ENCODE assay signal across 11 mouse cellular contexts in the genomic region with DNA sequence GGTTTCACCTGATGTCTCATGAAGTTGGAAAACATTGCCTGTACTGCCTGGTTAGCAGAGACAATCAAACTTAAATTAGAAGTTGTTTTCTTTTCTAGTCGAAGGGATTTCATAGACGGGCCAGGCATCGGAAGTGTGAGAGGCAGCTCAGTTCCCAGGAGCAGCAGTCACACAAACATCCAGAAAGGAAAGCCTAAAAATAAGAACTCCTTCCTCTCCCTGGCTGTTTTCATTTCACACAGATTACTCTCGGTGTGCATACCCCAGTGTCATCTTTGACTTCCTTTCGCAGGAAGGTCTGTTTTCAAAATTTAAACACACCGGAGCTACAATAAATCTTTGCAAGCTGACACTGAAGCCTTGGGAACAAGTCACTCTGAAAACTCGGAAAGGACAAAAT.
DNase-seq lines count a peak whose midpoint lies in the region; ATAC-seq lines count a peak whose summit lies in the region.
"Had no signal": no experiment of that assay in that cellular context is flagged by ENCODE, and none has a peak within 500 bp of the region (broad histone marks: within the 10 kb centered on the region; RNA-seq: fewer than 3 reads in every experiment).

No protein-coding gene starts in this region.

- H3K9me3 ChIP-seq in intestine, embryonic 16.5 days (ENCODE audit: control insufficient read depth, low read length): no peaks in the 10 kb centered on the region
- H3K9me3 ChIP-seq in intestine, embryonic 15.5 days: no peaks in the 10 kb centered on the region
- H3K9me3 ChIP-seq in heart, embryonic 14.5 days (ENCODE audit: control insufficient read depth, low read length): no peaks in the 10 kb centered on the region
- H3K9me3 ChIP-seq in kidney, embryonic 15.5 days (replicated peaks): no peaks in the 10 kb centered on the region
- H3K9me3 ChIP-seq in stomach, embryonic 15.5 days: no peaks in the 10 kb centered on the region
- H3K9me3 ChIP-seq: forebrain, embryonic 12.5 days; liver, embryonic 13.5 days; midbrain, embryonic 12.5 days had no signal

- H3K9ac ChIP-seq in intestine, embryonic 16.5 days (ENCODE audit: low read depth, low read length): no peak overlapping the region
- H3K9ac ChIP-seq in intestine, embryonic 15.5 days: no peak overlapping the region
- no peak overlapping the region for H3K9ac ChIP-seq in heart, embryonic 14.5 days (ENCODE audit: low read length)
- no peak overlapping the region for H3K9ac ChIP-seq in kidney, embryonic 15.5 days
- H3K9ac ChIP-seq in stomach, embryonic 15.5 days: no peak overlapping the region
- H3K9ac ChIP-seq: forebrain, embryonic 12.5 days; liver, embryonic 13.5 days; midbrain, embryonic 12.5 days had no signal

- no peaks in the 10 kb centered on the region for H3K4me1 ChIP-seq in intestine, embryonic 16.5 days (ENCODE audit: control insufficient read depth, insufficient read depth, low read length)
- no peaks in the 10 kb centered on the region for H3K4me1 ChIP-seq in intestine, embryonic 15.5 days (replicated peaks)
- H3K4me1 ChIP-seq in heart, embryonic 14.5 days (ENCODE audit: control insufficient read depth in 2 of 2, insufficient read depth in 2 of 2, low read length in 2 of 2): peaks cover 0 to under 1% of the 10 kb centered on the region in 2 experiments; a peak in 1 of 4 replicates
- 0 out of 2 replicates have a peak, but pooled peaks cover 5% of the 10 kb centered on the region for H3K4me1 ChIP-seq in kidney, embryonic 15.5 days
- H3K4me1 ChIP-seq in stomach, embryonic 15.5 days: no peaks in the 10 kb centered on the region
- H3K4me1 ChIP-seq: forebrain, embryonic 12.5 days; liver, embryonic 13.5 days; midbrain, embryonic 12.5 days had no signal

- H3K27ac ChIP-seq in intestine, embryonic 16.5 days (ENCODE audit: low read length): 0 out of 2 replicates have a peak overlapping the region, but pooled peaks have one; percentile 16
- H3K27ac ChIP-seq in intestine, embryonic 15.5 days: no peak overlapping the region
- peak overlapping the region in 1 of 2 experiments; percentile 25; a peak in 1 of 4 replicates for H3K27ac ChIP-seq in heart, embryonic 14.5 days (replicated peaks in 1 of 2; ENCODE audit: control insufficient read depth in 1 of 2, insufficient read depth in 1 of 2, low read depth in 2 of 2, low read length in 2 of 2)
- peak overlapping the region; percentile 59; the same call in 1 of the 2 replicates for H3K27ac ChIP-seq in kidney, embryonic 15.5 days
- peak overlapping the region; percentile 28; the same call in 1 of the 2 replicates for H3K27ac ChIP-seq in stomach, embryonic 15.5 days
- H3K27ac ChIP-seq: forebrain, embryonic 12.5 days; liver, embryonic 13.5 days; midbrain, embryonic 12.5 days had no signal

- H3K36me3 ChIP-seq in intestine, embryonic 16.5 days (ENCODE audit: control insufficient read depth, insufficient read depth, low read length): no peaks in the 10 kb centered on the region
- H3K36me3 ChIP-seq in intestine, embryonic 15.5 days: no peaks in the 10 kb centered on the region
- no peaks in the 10 kb centered on the region for H3K36me3 ChIP-seq in heart, embryonic 14.5 days (ENCODE audit: control insufficient read depth, insufficient read depth, low read length)
- H3K36me3 ChIP-seq in kidney, embryonic 15.5 days: no peaks in the 10 kb centered on the region
- H3K36me3 ChIP-seq in stomach, embryonic 15.5 days: no peaks in the 10 kb centered on the region
- H3K36me3 ChIP-seq: forebrain, embryonic 12.5 days; liver, embryonic 13.5 days; midbrain, embryonic 12.5 days had no signal

- H3K27me3 ChIP-seq in intestine, embryonic 16.5 days (replicated peaks; ENCODE audit: control insufficient read depth, insufficient read depth, low read length): no peaks in the 10 kb centered on the region
- no peaks in the 10 kb centered on the region for H3K27me3 ChIP-seq in intestine, embryonic 15.5 days (replicated peaks)
- no peaks in the 10 kb centered on the region for H3K27me3 ChIP-seq in heart, embryonic 14.5 days (ENCODE audit: control insufficient read depth, insufficient read depth, low read length)
- no peaks in the 10 kb centered on the region for H3K27me3 ChIP-seq in kidney, embryonic 15.5 days
- no peaks in the 10 kb centered on the region for H3K27me3 ChIP-seq in stomach, embryonic 15.5 days (replicated peaks)
- H3K27me3 ChIP-seq: forebrain, embryonic 12.5 days; liver, embryonic 13.5 days; midbrain, embryonic 12.5 days had no signal

- DNase-seq in spleen, postnatal 10 days (ENCODE audit: low spot score in 2 of 2): no peak
- DNase-seq in T-cell, adult 2 months (ENCODE audit: low spot score): no peak
- DNase-seq: liver, embryonic 13.5 days; thymus, postnatal 36 days had no signal

- H3K4me2 ChIP-seq in intestine, embryonic 16.5 days (ENCODE audit: low read depth, low read length): no peak overlapping the region
- no peak overlapping the region for H3K4me2 ChIP-seq in intestine, embryonic 15.5 days (replicated peaks)
- 0 out of 2 replicates have a peak overlapping the region, but pooled peaks have one; percentile 4 for H3K4me2 ChIP-seq in heart, embryonic 14.5 days (ENCODE audit: low read length)
- H3K4me2 ChIP-seq in kidney, embryonic 15.5 days: peak overlapping the region; percentile 20; the same call in 1 of the 2 replicates
- H3K4me2 ChIP-seq in stomach, embryonic 15.5 days: no peak overlapping the region
- H3K4me2 ChIP-seq: forebrain, embryonic 12.5 days; liver, embryonic 13.5 days; midbrain, embryonic 12.5 days had no signal

- ATAC-seq in intestine, embryonic 16.5 days: peak; percentile 59; the same call in 1 of the 2 replicates
- ATAC-seq in intestine, embryonic 15.5 days: no peak
- ATAC-seq in heart, embryonic 14.5 days (ENCODE audit: insufficient number of reproducible peaks, insufficient read depth, low FRiP score, low read depth): no peak; the same call in 1 of the 2 replicates
- ATAC-seq in kidney, embryonic 15.5 days (replicated peaks; ENCODE audit: low FRiP score): peak; percentile 29; the same call in 1 of the 2 replicates
- ATAC-seq in stomach, embryonic 15.5 days (ENCODE audit: insufficient read depth, low FRiP score, low read depth): no peak

- H3K4me3 ChIP-seq in intestine, embryonic 16.5 days (ENCODE audit: low read length): no peak overlapping the region
- H3K4me3 ChIP-seq in intestine, embryonic 15.5 days (replicated peaks): no peak overlapping the region
- no peak overlapping the region for H3K4me3 ChIP-seq in heart, embryonic 14.5 days (ENCODE audit: control insufficient read depth in 1 of 2, insufficient read depth in 1 of 2, low read depth in 1 of 2, low read length in 2 of 2)
- H3K4me3 ChIP-seq in kidney, embryonic 15.5 days (replicated peaks): no peak overlapping the region
- H3K4me3 ChIP-seq in stomach, embryonic 15.5 days (replicated peaks): no peak overlapping the region
- H3K4me3 ChIP-seq: forebrain, embryonic 12.5 days; liver, embryonic 13.5 days; midbrain, embryonic 12.5 days had no signal

- 35% methylated on average over 7 of the region's 7 CpGs for WGBS in intestine, embryonic 16.5 days
- 24% methylated on average over 7 of the region's 7 CpGs for WGBS in intestine, embryonic 15.5 days
- WGBS in heart, embryonic 14.5 days: 23% methylated on average over 7 of the region's 7 CpGs
- 13% methylated on average over 7 of the region's 7 CpGs for WGBS in kidney, embryonic 15.5 days
- WGBS in stomach, embryonic 15.5 days: 22% methylated on average over 7 of the region's 7 CpGs

Comparison
In these comparisons a context has a peak if more than half of its experiments do, and no peak if none do; other contexts are left out.
1. ATAC-seq: peak in intestine, embryonic 16.5 days (single experiment) and kidney, embryonic 15.5 days (single experiment); none in intestine, embryonic 15.5 days (single experiment), heart, embryonic 14.5 days (single experiment) and stomach, embryonic 15.5 days (single experiment).
2. H3K4me2 ChIP-seq: peak in heart, embryonic 14.5 days (single experiment) and kidney, embryonic 15.5 days (single experiment); none in intestine, embryonic 16.5 days (single experiment), intestine, embryonic 15.5 days (single experiment) and stomach, embryonic 15.5 days (single experiment).